ENCODE assay signal across 9 mouse cellular contexts in genomic region chr2:119548371-119548660, GRCm38 (mm10). TPM values are rescaled to one million over a fixed set of nuclear protein-coding genes. Genes with fewer than 3 reads are reported as not detected.
DNase-seq lines count a peak whose midpoint lies in the region; ATAC-seq and TF ChIP-seq lines count a peak whose summit lies in the region.
"Had no signal": no experiment of that assay in that cellular context is flagged by ENCODE, and none has a peak within 500 bp of the region (broad histone marks: within the 10 kb centered on the region; RNA-seq: fewer than 3 reads in every experiment).

No protein-coding gene starts in this region.

- no peaks in the 10 kb centered on the region for H3K36me3 ChIP-seq in lung, postnatal 0 days (ENCODE audit: insufficient read depth, low read length)
- 0 out of 2 replicates have a peak, but pooled peaks cover 3% of the 10 kb centered on the region for H3K36me3 ChIP-seq in forebrain, embryonic 10.5 days (replicated peaks)
- no peaks in the 10 kb centered on the region for H3K36me3 ChIP-seq in limb, embryonic 12.5 days
- no peaks in the 10 kb centered on the region for H3K36me3 ChIP-seq in small intestine, adult 2 months (ENCODE audit: control insufficient read depth, insufficient read depth, low read length)

- peak overlapping the region; percentile 70 for H3K4me2 ChIP-seq in lung, postnatal 0 days (replicated peaks; ENCODE audit: low read depth, low read length)
- peak overlapping the region; percentile 78 for H3K4me2 ChIP-seq in limb, embryonic 12.5 days

- H3K9ac ChIP-seq in lung, postnatal 0 days (replicated peaks; ENCODE audit: low read depth), result peak overlapping the region; percentile 86
- H3K9ac ChIP-seq in limb, embryonic 12.5 days (replicated peaks), result peak overlapping the region; percentile 76; the same call in 1 of the 2 replicates

- TF ChIP-seq POLR2A in small intestine, adult 2 months (IDR thresholded peaks at IDR 0.05; ENCODE audit: low read depth, low read length), result no peak

- TF ChIP-seq CTCF in lung, postnatal 0 days (IDR thresholded peaks at IDR 0.05), result no peak
- no peak for TF ChIP-seq CTCF in small intestine, adult 2 months (IDR thresholded peaks at IDR 0.05; ENCODE audit: extremely low read depth, insufficient read length, insufficient replicate concordance, low read depth, low read length)

- peaks cover 10% of the 10 kb centered on the region; the same call in 1 of the 2 replicates for H3K4me1 ChIP-seq in lung, postnatal 0 days (ENCODE audit: insufficient read depth, low read depth, low read length)
- H3K4me1 ChIP-seq in forebrain, embryonic 10.5 days, result peaks cover 27% of the 10 kb centered on the region
- peaks cover 13% of the 10 kb centered on the region for H3K4me1 ChIP-seq in limb, embryonic 12.5 days (replicated peaks)
- peaks cover 4% of the 10 kb centered on the region; the same call in 1 of the 2 replicates for H3K4me1 ChIP-seq in small intestine, adult 2 months (ENCODE audit: control insufficient read depth, insufficient read depth, insufficient read length, low read length)

- peak overlapping the region; percentile 90 for H3K4me3 ChIP-seq in lung, postnatal 0 days (ENCODE audit: low read depth, low read length)
- peak overlapping the region; percentile 79 for H3K4me3 ChIP-seq in forebrain, embryonic 10.5 days
- peak overlapping the region; percentile 74 for H3K4me3 ChIP-seq in limb, embryonic 12.5 days (replicated peaks)
- no peak overlapping the region for H3K4me3 ChIP-seq in small intestine, adult 2 months (ENCODE audit: low read depth, low read length)

- 9% methylated on average over 3 of the region's 3 CpGs for WGBS in lung, postnatal 0 days
- 19% methylated on average over 3 of the region's 3 CpGs for WGBS in forebrain, embryonic 10.5 days
- 8% methylated on average over 3 of the region's 3 CpGs for WGBS in limb, embryonic 12.5 days
- WGBS in small intestine, adult 2 months, result under 1% methylated on average over 3 of the region's 3 CpGs

- ATAC-seq in lung, postnatal 0 days, result no peak
- ATAC-seq in limb, embryonic 12.5 days (ENCODE audit: insufficient number of reproducible peaks, insufficient read depth, low FRiP score, low TSS enrichment, low read depth), result no peak

- no peaks in the 10 kb centered on the region for H3K27me3 ChIP-seq in lung, postnatal 0 days (replicated peaks; ENCODE audit: insufficient read depth, low read length)
- no peaks in the 10 kb centered on the region for H3K27me3 ChIP-seq in forebrain, embryonic 10.5 days (ENCODE audit: poor library complexity, severe bottlenecking)
- no peaks in the 10 kb centered on the region for H3K27me3 ChIP-seq in limb, embryonic 12.5 days
- H3K27me3 ChIP-seq in small intestine, adult 2 months (ENCODE audit: control insufficient read depth, insufficient read depth, low read length), result no peaks in the 10 kb centered on the region

- TF ChIP-seq EP300 in lung, postnatal 0 days (IDR thresholded peaks at IDR 0.05), result no peak

- no peaks in the 10 kb centered on the region for H3K9me3 ChIP-seq in lung, postnatal 0 days (ENCODE audit: low read length)
- no peaks in the 10 kb centered on the region for H3K9me3 ChIP-seq in forebrain, embryonic 10.5 days
- no peaks in the 10 kb centered on the region for H3K9me3 ChIP-seq in limb, embryonic 12.5 days

- peak; percentile 32 for DNase-seq in lung, postnatal 0 days (ENCODE audit: low spot score)
- DNase-seq in lung, postnatal 4 days, result no peak
- DNase-seq in forebrain, embryonic 10.5 days (ENCODE audit: extremely low spot score, low spot score), result no peak
- no peak for DNase-seq in MN1 (ENCODE audit: low spot score)
- no peak for DNase-seq in right cerebral cortex, postnatal 36 days (ENCODE audit: low spot score in 2 of 2)
- no peak for DNase-seq in right cerebral cortex, postnatal 4 days
- DNase-seq: thymus, postnatal 4 days had no signal

- H3K27ac ChIP-seq in lung, postnatal 0 days (ENCODE audit: low read length), result peak overlapping the region; percentile 94
- peak overlapping the region; percentile 88; the same call in 1 of the 2 replicates for H3K27ac ChIP-seq in forebrain, embryonic 10.5 days
- no peak overlapping the region for H3K27ac ChIP-seq in limb, embryonic 12.5 days
- peak overlapping the region; percentile 78; the same call in 1 of the 2 replicates for H3K27ac ChIP-seq in small intestine, adult 2 months (ENCODE audit: insufficient read depth, low read depth, low read length)

RNA-seq across cellular contexts. Expression of gene Chp1, which starts 0.8 kb away (rescaled TPM):
- polyA plus RNA-seq in lung, postnatal 0 days (2015; fragmentation: Nextera tagmentation; extraction: Ambion mirVana), result 113 and 129 TPM in 2 replicates
- polyA plus RNA-seq in forebrain, embryonic 10.5 days (2016; fragmentation: Nextera tagmentation; extraction: Ambion mirVana), result 50.6 and 51.5 TPM in 2 replicates
- 58.3 and 58.5 TPM in 2 replicates for polyA plus RNA-seq in limb, embryonic 12.5 days (2016; fragmentation: Nextera tagmentation; extraction: Ambion mirVana)
- polyA plus RNA-seq in small intestine, adult 2 months (2012; rRNA removed), result 58.2 and 102 TPM in 2 replicates

RNA-seq across cellular contexts. Expression of gene Exd1, which starts 0.9 kb away (rescaled TPM):
- 0.11 and 0.18 TPM in 2 replicates for polyA plus RNA-seq in lung, postnatal 0 days (2015; fragmentation: Nextera tagmentation; extraction: Ambion mirVana)
- 0.73 and 0.82 TPM in 2 replicates for polyA plus RNA-seq in forebrain, embryonic 10.5 days (2016; fragmentation: Nextera tagmentation; extraction: Ambion mirVana)
- polyA plus RNA-seq in limb, embryonic 12.5 days (2016; fragmentation: Nextera tagmentation; extraction: Ambion mirVana), result 0.36 and 0.74 TPM in 2 replicates
- polyA plus RNA-seq in small intestine, adult 2 months (2012; rRNA removed), result 0.09 and 0.10 TPM in 2 replicates
